Mouse (Mus musculus) liver, adult 2 months (tissue): ENCODE results near the gene Pramel4. TPM values are rescaled to one million over a fixed set of nuclear protein-coding genes. Genes with fewer than 3 reads are reported as not detected.
"Not testable (repeated sequence)": the region's sequence is repeated elsewhere in the genome, so short reads cannot be mapped to it uniquely, and the experiment has no call there.

Source experiments
- DNase-seq: peaks from one replicate; pipeline ENCODE4 v3.0.0-alpha.2; 2011; ENCODE audit warnings: low read depth, low spot score; ENCODE audit errors: extremely low read depth
- H3K27ac ChIP-seq: fragments of 200-500 bp; replicated peaks from 2 replicates; pipeline ENCODE4 v1.5.1; 2012; ENCODE audit warnings: low read depth, mild to moderate bottlenecking, control low read depth, inconsistent platforms, low read length; ENCODE audit not compliant: insufficient read depth
- H3K27me3 ChIP-seq: fragments of 200-500 bp; 2 replicates; pipeline ENCODE4 v1.6.1; 2012; ENCODE audit warnings: mild to moderate bottlenecking, moderate library complexity, low read length, inconsistent platforms; ENCODE audit not compliant: control insufficient read depth, insufficient read depth
- H3K36me3 ChIP-seq: fragments of 200-500 bp; 2 replicates; pipeline ENCODE4 v1.6.1; 2012; ENCODE audit warnings: low read length, inconsistent platforms; ENCODE audit not compliant: control insufficient read depth, insufficient read depth
- H3K4me1 ChIP-seq: fragments of 200-500 bp; 2 replicates; pipeline ENCODE4 v1.6.1; 2011; ENCODE audit warnings: low read length; ENCODE audit not compliant: control insufficient read depth, insufficient read depth
- H3K4me3 ChIP-seq: fragments of 200-500 bp; 2 replicates; pipeline ENCODE4 v1.5.1; 2011; ENCODE audit warnings: low read depth, mild to moderate bottlenecking, control low read depth, low read length, moderate library complexity; ENCODE audit not compliant: insufficient read depth
- H3K79me2 ChIP-seq: fragments of 200-500 bp; 2 replicates; pipeline ENCODE4 v1.6.1; 2012; ENCODE audit warnings: inconsistent platforms, mild to moderate bottlenecking, low read length, moderate library complexity; ENCODE audit not compliant: control insufficient read depth, insufficient read depth
- H3K9ac ChIP-seq: fragments of 200-500 bp; 2 replicates; pipeline ENCODE4 v1.6.1; 2012; ENCODE audit warnings: low read depth, mild to moderate bottlenecking, control low read depth, inconsistent platforms, low read length
- WGBS: fragments of 180-500 bp; shearing (Covaris S2); methylation state at CpG from one replicate; pipeline ENCODE4 v1.1.7; 2018; 5-methylcytosine and 5-hydroxymethylcytosine counted together
- polyA plus RNA-seq: library from polyadenylated mRNA; depleted of rRNA; stranded (reverse); fragments of >200 nt; gene quantifications from 2 replicates; pipeline ENCODE4 v1.2.3, GENCODE M21; 2012; rRNA removed
- total RNA-seq: library from RNA; depleted of rRNA; stranded (reverse); fragments of >200 nt; gene quantifications from 2 replicates; pipeline ENCODE4 v1.2.3, GENCODE M21; 2014; rRNA removed

Pramel4 gene
- total RNA-seq (not detected in 2 replicates), polyA plus RNA-seq (not detected in 2 replicates)

- not testable (repeated sequence) for H3K4me3 ChIP-seq, DNase-seq, H3K9ac ChIP-seq, H3K4me1 ChIP-seq, H3K27ac ChIP-seq, H3K27me3 ChIP-seq, H3K79me2 ChIP-seq, H3K36me3 ChIP-seq
- WGBS, result 84% methylated on average over 3 of the region's 3 CpGs
Measured at GRCm38 (mm10) chr4:144058826-144059225, at the start of gene Pramel4. Pramel4 (plus strand) TSS chr4:144059126.

- not testable (repeated sequence) for H3K4me3 ChIP-seq, H3K79me2 ChIP-seq
- WGBS, result 71% methylated on average over 1 of the region's 2 CpGs
Measured at GRCm38 (mm10) chr4:144106174-144106573, 47.2 kb downstream of the Pramel4 start, which contains the start of gene Gm13102. Gm13102 (plus strand) TSS chr4:144106474.

More at GRCm38 (mm10) chr4:144106174-144106573, 47.2 kb downstream of the Pramel4 start, which contains the start of gene Gm13102:
- H3K27me3 ChIP-seq, H3K27ac ChIP-seq, H3K9ac ChIP-seq, DNase-seq, H3K36me3 ChIP-seq, H3K4me1 ChIP-seq: not testable (repeated sequence)

Other genes starting within 250 kb of the Pramel4 start
- not detected in 2 replicates for gene Gm13084, start 243.0 kb upstream of the Pramel4 start, total RNA-seq
- gene Gm13084, start 243.0 kb upstream of the Pramel4 start, polyA plus RNA-seq, result not detected in 2 replicates
- not detected in 2 replicates for gene Gm13103, start 212.6 kb upstream of the Pramel4 start, total RNA-seq
- gene Gm13103, start 212.6 kb upstream of the Pramel4 start, polyA plus RNA-seq, result not detected in 2 replicates
- not detected in 2 replicates for gene Pramef6, start 158.7 kb upstream of the Pramel4 start, total RNA-seq
- not detected in 2 replicates for gene Pramef6, start 158.7 kb upstream of the Pramel4 start, polyA plus RNA-seq
- gene Pramef25, start 108.1 kb upstream of the Pramel4 start, total RNA-seq, result not detected in 2 replicates
- gene Pramef25, start 108.1 kb upstream of the Pramel4 start, polyA plus RNA-seq, result not detected in 2 replicates
- gene Gm13101, start 92.2 kb upstream of the Pramel4 start, total RNA-seq, result not detected in 2 replicates
- gene Gm13101, start 92.2 kb upstream of the Pramel4 start, polyA plus RNA-seq, result not detected in 2 replicates
- gene Pramef17, start 64.8 kb upstream of the Pramel4 start, total RNA-seq, result not detected in 2 replicates
- gene Pramef17, start 64.8 kb upstream of the Pramel4 start, polyA plus RNA-seq, result not detected in 2 replicates
- not detected in 2 replicates for gene Gm13102, start 47.3 kb downstream of the Pramel4 start, total RNA-seq
- not detected in 2 replicates for gene Gm13102, start 47.3 kb downstream of the Pramel4 start, polyA plus RNA-seq
- gene Oog3, start 103.5 kb downstream of the Pramel4 start, total RNA-seq, result not detected in 2 replicates
- gene Oog3, start 103.5 kb downstream of the Pramel4 start, polyA plus RNA-seq, result not detected in 2 replicates
- gene Oog2, start 131.6 kb downstream of the Pramel4 start, total RNA-seq, result not detected in 2 replicates
- gene Oog2, start 131.6 kb downstream of the Pramel4 start, polyA plus RNA-seq, result not detected in 2 replicates
- gene C87977, start 154.2 kb downstream of the Pramel4 start, total RNA-seq, result not detected in 2 replicates
- gene C87977, start 154.2 kb downstream of the Pramel4 start, polyA plus RNA-seq, result not detected in 2 replicates
- not detected in 2 replicates for gene Pramel5, start 221.4 kb downstream of the Pramel4 start, total RNA-seq
- not detected in 2 replicates for gene Pramel5, start 221.4 kb downstream of the Pramel4 start, polyA plus RNA-seq